In the genomic region with DNA sequence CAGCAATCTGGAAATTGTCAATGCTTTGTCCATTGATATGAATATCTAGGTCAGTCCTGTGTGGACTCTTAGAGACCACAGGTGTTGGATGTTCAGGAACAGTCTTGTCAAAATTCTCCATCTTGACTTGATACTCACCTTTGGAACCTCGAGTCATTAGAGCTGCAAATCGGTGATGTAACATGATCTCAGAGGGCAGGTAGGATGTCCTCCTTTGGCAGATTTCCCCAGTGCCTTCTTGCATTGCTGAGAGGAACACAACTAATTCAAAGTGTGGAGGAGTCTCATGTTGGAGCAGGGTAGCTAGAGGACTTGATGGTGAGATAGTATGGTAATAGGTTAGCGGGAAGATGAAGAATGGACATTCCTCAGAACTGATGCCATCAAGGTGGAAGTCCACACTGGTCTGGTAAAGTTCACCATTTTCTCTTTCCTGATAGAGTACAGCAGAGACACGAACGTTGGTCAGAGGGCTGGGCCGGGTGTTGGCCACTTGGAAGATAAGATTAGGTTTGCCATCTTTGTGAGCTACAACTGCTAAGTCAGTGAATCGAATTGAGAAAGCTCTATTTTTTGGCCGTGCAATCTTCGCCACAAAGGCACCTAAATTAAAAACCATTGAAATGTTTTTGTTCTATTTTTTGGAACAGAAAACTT, we compare ENCODE assay signal across 27 mouse cellular contexts. TPM values are rescaled to one million over a fixed set of nuclear protein-coding genes. Genes with fewer than 3 reads are reported as not detected.
DNase-seq lines count a peak whose midpoint lies in the region; ATAC-seq and TF ChIP-seq lines count a peak whose summit lies in the region.
"Had no signal": no experiment of that assay in that cellular context is flagged by ENCODE, and none has a peak within 500 bp of the region (broad histone marks: within the 10 kb centered on the region; RNA-seq: fewer than 3 reads in every experiment).

No protein-coding gene starts in this region.

- no peak overlapping the region for H3K4me3 ChIP-seq in embryonic facial prominence, embryonic 14.5 days (ENCODE audit: low read depth, low read length)
- H3K4me3 ChIP-seq in embryonic facial prominence, embryonic 10.5 days: no peak overlapping the region
- no peak overlapping the region for H3K4me3 ChIP-seq in liver, embryonic 14.5 days (ENCODE audit: insufficient read depth in 1 of 2, low read depth in 2 of 2, low read length in 2 of 2)
- no peak overlapping the region for H3K4me3 ChIP-seq in stomach, postnatal 0 days (ENCODE audit: low read depth, low read length)
- H3K4me3 ChIP-seq in forebrain, embryonic 12.5 days (replicated peaks): no peak overlapping the region
- H3K4me3 ChIP-seq: erythroblast, embryonic 14.5 days; heart, embryonic 10.5 days; limb, embryonic 10.5 days; megakaryocyte, embryonic 14.5 days had no signal

- no peak for ATAC-seq in embryonic facial prominence, embryonic 14.5 days (ENCODE audit: low read depth)
- no peak for ATAC-seq in liver, embryonic 14.5 days (ENCODE audit: insufficient read depth)
- peak; percentile 72 for ATAC-seq in stomach, postnatal 0 days (ENCODE audit: low FRiP score, low TSS enrichment)
- ATAC-seq in forebrain, embryonic 12.5 days (ENCODE audit: low FRiP score): no peak
- ATAC-seq: forebrain, embryonic 14.5 days; inflammation-experienced regulatory T-cells, adult 6 months had no signal

- H3K36me3 ChIP-seq in embryonic facial prominence, embryonic 14.5 days (ENCODE audit: control insufficient read depth, insufficient read depth, low read length): peaks cover 45% of the 10 kb centered on the region
- H3K36me3 ChIP-seq in embryonic facial prominence, embryonic 10.5 days (replicated peaks): peaks cover 50% of the 10 kb centered on the region
- H3K36me3 ChIP-seq in liver, embryonic 14.5 days (replicated peaks; ENCODE audit: control insufficient read depth, insufficient read depth, low read depth): peaks cover 2% of the 10 kb centered on the region
- peaks cover 5% of the 10 kb centered on the region; the same call in 1 of the 2 replicates for H3K36me3 ChIP-seq in stomach, postnatal 0 days (ENCODE audit: control insufficient read depth, insufficient read depth, low read length)
- peaks cover 15% of the 10 kb centered on the region for H3K36me3 ChIP-seq in forebrain, embryonic 12.5 days (replicated peaks)

- no peak overlapping the region for H3K4me2 ChIP-seq in embryonic facial prominence, embryonic 14.5 days (ENCODE audit: low read depth, low read length)
- peak overlapping the region; percentile 29 for H3K4me2 ChIP-seq in liver, embryonic 14.5 days (ENCODE audit: low read depth)
- H3K4me2 ChIP-seq in stomach, postnatal 0 days (replicated peaks; ENCODE audit: low read depth): no peak overlapping the region
- no peak overlapping the region for H3K4me2 ChIP-seq in forebrain, embryonic 12.5 days
- H3K4me2 ChIP-seq: hindbrain, embryonic 14.5 days had no signal

- no peak for TF ChIP-seq EP300 in liver, embryonic 14.5 days (IDR thresholded peaks at IDR 0.05; ENCODE audit: low read depth)
- TF ChIP-seq EP300 in stomach, postnatal 0 days (optimal IDR thresholded peaks at IDR 0.05): no peak

- WGBS in embryonic facial prominence, embryonic 14.5 days: 86% methylated on average over 9 of the region's 9 CpGs
- WGBS in embryonic facial prominence, embryonic 10.5 days: 92% methylated on average over 9 of the region's 9 CpGs
- 44% methylated on average over 9 of the region's 9 CpGs for WGBS in liver, embryonic 14.5 days (ENCODE audit: insufficient replicate concordance)
- 74% methylated on average over 9 of the region's 9 CpGs for WGBS in stomach, postnatal 0 days
- WGBS in forebrain, embryonic 12.5 days: 94% methylated on average over 9 of the region's 9 CpGs

- H3K4me1 ChIP-seq in embryonic facial prominence, embryonic 14.5 days (ENCODE audit: control insufficient read depth, insufficient read depth, low read length): no peaks in the 10 kb centered on the region; the same call in 1 of the 2 replicates
- no peaks in the 10 kb centered on the region for H3K4me1 ChIP-seq in embryonic facial prominence, embryonic 10.5 days
- peaks cover 6 to 8% of the 10 kb centered on the region in 2 experiments for H3K4me1 ChIP-seq in liver, embryonic 14.5 days (replicated peaks; ENCODE audit: control insufficient read depth in 2 of 2, insufficient read depth in 2 of 2, low read length in 1 of 2)
- no peaks in the 10 kb centered on the region for H3K4me1 ChIP-seq in stomach, postnatal 0 days (replicated peaks; ENCODE audit: control insufficient read depth, insufficient read depth)
- H3K4me1 ChIP-seq in forebrain, embryonic 12.5 days: no peaks in the 10 kb centered on the region
- H3K4me1 ChIP-seq: heart, embryonic 10.5 days; limb, embryonic 10.5 days had no signal

- no peaks in the 10 kb centered on the region for H3K27me3 ChIP-seq in embryonic facial prominence, embryonic 14.5 days (replicated peaks; ENCODE audit: control insufficient read depth, insufficient read depth, low read length)
- no peaks in the 10 kb centered on the region for H3K27me3 ChIP-seq in embryonic facial prominence, embryonic 10.5 days (replicated peaks; ENCODE audit: low read depth, poor library complexity, severe bottlenecking)
- H3K27me3 ChIP-seq in liver, embryonic 14.5 days (ENCODE audit: control insufficient read depth, insufficient read depth, low read length): no peaks in the 10 kb centered on the region
- H3K27me3 ChIP-seq in stomach, postnatal 0 days (ENCODE audit: control insufficient read depth, insufficient read depth, low read length): no peaks in the 10 kb centered on the region
- H3K27me3 ChIP-seq in forebrain, embryonic 12.5 days: no peaks in the 10 kb centered on the region
- H3K27me3 ChIP-seq: megakaryocyte, embryonic 14.5 days had no signal

- no peaks in the 10 kb centered on the region for H3K9me3 ChIP-seq in embryonic facial prominence, embryonic 14.5 days (ENCODE audit: control insufficient read depth, low read length)
- H3K9me3 ChIP-seq in embryonic facial prominence, embryonic 10.5 days: no peaks in the 10 kb centered on the region
- no peaks in the 10 kb centered on the region for H3K9me3 ChIP-seq in liver, embryonic 14.5 days (ENCODE audit: control insufficient read depth, low read length)
- no peaks in the 10 kb centered on the region for H3K9me3 ChIP-seq in stomach, postnatal 0 days (ENCODE audit: control insufficient read depth, low read length)
- H3K9me3 ChIP-seq in forebrain, embryonic 12.5 days: no peaks in the 10 kb centered on the region
- H3K9me3 ChIP-seq: heart, embryonic 10.5 days; limb, embryonic 10.5 days; megakaryocyte, embryonic 14.5 days had no signal

- TF ChIP-seq CTCF in liver, embryonic 14.5 days (IDR thresholded peaks at IDR 0.05; ENCODE audit: low read depth): no peak
- no peak for TF ChIP-seq CTCF in stomach, postnatal 0 days (IDR thresholded peaks at IDR 0.05; ENCODE audit: low read depth)

- DNase-seq in embryonic facial prominence, embryonic 14.5 days (ENCODE audit: low spot score): peak; percentile 4
- DNase-seq in embryonic facial prominence, embryonic 10.5 days (ENCODE audit: low spot score): no peak
- DNase-seq in kidney, postnatal 36 days: peak; percentile 29 to 47
- DNase-seq in kidney, postnatal 10 days: no peak
- peak in 2 of 3 experiments; percentile 4 to 17 for DNase-seq in liver, embryonic 14.5 days (ENCODE audit: low read depth in 3 of 3, low spot score in 3 of 3)
- DNase-seq in stomach, postnatal 0 days (ENCODE audit: low spot score): peak; percentile 19
- no peak for DNase-seq in heart, adult 9 months (ENCODE audit: low spot score in 2 of 2)
- DNase-seq: adrenal gland, postnatal 14 days; cerebellum, postnatal 10 days; heart, postnatal 4 days; kidney, postnatal 4 days; lung, adult 18-20 months; lung, postnatal 10 days; midbrain, embryonic 14.5 days; right cerebral cortex, postnatal 14 days; thymus, postnatal 14 days had no signal

- no peak overlapping the region for H3K9ac ChIP-seq in embryonic facial prominence, embryonic 14.5 days (ENCODE audit: low read depth, low read length)
- H3K9ac ChIP-seq in liver, embryonic 14.5 days (replicated peaks): no peak overlapping the region
- H3K9ac ChIP-seq in stomach, postnatal 0 days (ENCODE audit: low read length): no peak overlapping the region
- H3K9ac ChIP-seq in forebrain, embryonic 12.5 days: no peak overlapping the region
- H3K9ac ChIP-seq: hindbrain, embryonic 14.5 days had no signal

- H3K27ac ChIP-seq in embryonic facial prominence, embryonic 14.5 days (replicated peaks; ENCODE audit: low read depth, low read length): no peak overlapping the region
- no peak overlapping the region for H3K27ac ChIP-seq in embryonic facial prominence, embryonic 10.5 days (replicated peaks)
- H3K27ac ChIP-seq in liver, embryonic 14.5 days: no peak overlapping the region
- H3K27ac ChIP-seq in stomach, postnatal 0 days (replicated peaks): no peak overlapping the region
- H3K27ac ChIP-seq in forebrain, embryonic 12.5 days: no peak overlapping the region
- H3K27ac ChIP-seq: heart, embryonic 10.5 days; hindbrain, embryonic 14.5 days; limb, embryonic 10.5 days had no signal

RNA-seq across cellular contexts. Expression of gene Kcnj13, which starts 8.0 kb away (rescaled TPM):
- 3.4 and 5.2 TPM in 2 replicates for polyA plus RNA-seq in embryonic facial prominence, embryonic 14.5 days (2014; fragmentation: Nextera tagmentation; extraction: Ambion mirVana)
- 1.4 and 1.8 TPM in 2 replicates for polyA plus RNA-seq in embryonic facial prominence, embryonic 10.5 days (2016; fragmentation: Nextera tagmentation; extraction: Ambion mirVana)
- polyA plus RNA-seq in liver, embryonic 14.5 days (2012; rRNA removed): not detected in 2 replicates
- not detected in 2 replicates for polyA plus RNA-seq in liver, embryonic 14.5 days (2014; fragmentation: Nextera tagmentation; extraction: Ambion mirVana)
- polyA plus RNA-seq in stomach, postnatal 0 days (2015; fragmentation: Nextera tagmentation; extraction: Ambion mirVana): 10.9 and 11.6 TPM in 2 replicates
- polyA plus RNA-seq in forebrain, embryonic 12.5 days (2016; fragmentation: Nextera tagmentation; extraction: Ambion mirVana): 2.0 and 6.3 TPM in 2 replicates
- polyA plus RNA-seq: erythroblast, embryonic 14.5 days; gonadal fat pad, adult 2 months; neural tube, embryonic 11.5 days; spleen, adult 2 months had no signal

RNA-seq across cellular contexts. Expression of gene Gigyf2, which starts 59.8 kb away (rescaled TPM):
- polyA plus RNA-seq in embryonic facial prominence, embryonic 14.5 days (2014; fragmentation: Nextera tagmentation; extraction: Ambion mirVana): 41.6 and 46.8 TPM in 2 replicates
- polyA plus RNA-seq in embryonic facial prominence, embryonic 10.5 days (2016; fragmentation: Nextera tagmentation; extraction: Ambion mirVana): 49.7 and 55.2 TPM in 2 replicates
- 17.1 and 17.9 TPM in 2 replicates for polyA plus RNA-seq in liver, embryonic 14.5 days (2012; rRNA removed)
- polyA plus RNA-seq in liver, embryonic 14.5 days (2014; fragmentation: Nextera tagmentation; extraction: Ambion mirVana): 11.2 and 13.0 TPM in 2 replicates
- 18.7 and 20.8 TPM in 2 replicates for polyA plus RNA-seq in stomach, postnatal 0 days (2015; fragmentation: Nextera tagmentation; extraction: Ambion mirVana)
- 59.2 and 61.8 TPM in 2 replicates for polyA plus RNA-seq in forebrain, embryonic 12.5 days (2016; fragmentation: Nextera tagmentation; extraction: Ambion mirVana)

Comparison
In these comparisons a context has a peak if more than half of its experiments do, and no peak if none do; other contexts are left out.
1. DNase-seq: peak in embryonic facial prominence, embryonic 14.5 days (single experiment), kidney, postnatal 36 days (2 of 2), liver, embryonic 14.5 days (2 of 3) and stomach, postnatal 0 days (single experiment); none in embryonic facial prominence, embryonic 10.5 days (single experiment), kidney, postnatal 10 days (single experiment) and heart, adult 9 months (0 of 2).